Mouse (Mus musculus): ENCODE data around the gene Rasef. TPM values are rescaled to one million over a fixed set of nuclear protein-coding genes. Genes with fewer than 3 reads are reported as not detected.

Rasef gene
- 0.40 and 0.63 TPM in 2 replicates for polyA plus RNA-seq (2014; fragmentation: Nextera tagmentation; extraction: Ambion mirVana)

DNA sequence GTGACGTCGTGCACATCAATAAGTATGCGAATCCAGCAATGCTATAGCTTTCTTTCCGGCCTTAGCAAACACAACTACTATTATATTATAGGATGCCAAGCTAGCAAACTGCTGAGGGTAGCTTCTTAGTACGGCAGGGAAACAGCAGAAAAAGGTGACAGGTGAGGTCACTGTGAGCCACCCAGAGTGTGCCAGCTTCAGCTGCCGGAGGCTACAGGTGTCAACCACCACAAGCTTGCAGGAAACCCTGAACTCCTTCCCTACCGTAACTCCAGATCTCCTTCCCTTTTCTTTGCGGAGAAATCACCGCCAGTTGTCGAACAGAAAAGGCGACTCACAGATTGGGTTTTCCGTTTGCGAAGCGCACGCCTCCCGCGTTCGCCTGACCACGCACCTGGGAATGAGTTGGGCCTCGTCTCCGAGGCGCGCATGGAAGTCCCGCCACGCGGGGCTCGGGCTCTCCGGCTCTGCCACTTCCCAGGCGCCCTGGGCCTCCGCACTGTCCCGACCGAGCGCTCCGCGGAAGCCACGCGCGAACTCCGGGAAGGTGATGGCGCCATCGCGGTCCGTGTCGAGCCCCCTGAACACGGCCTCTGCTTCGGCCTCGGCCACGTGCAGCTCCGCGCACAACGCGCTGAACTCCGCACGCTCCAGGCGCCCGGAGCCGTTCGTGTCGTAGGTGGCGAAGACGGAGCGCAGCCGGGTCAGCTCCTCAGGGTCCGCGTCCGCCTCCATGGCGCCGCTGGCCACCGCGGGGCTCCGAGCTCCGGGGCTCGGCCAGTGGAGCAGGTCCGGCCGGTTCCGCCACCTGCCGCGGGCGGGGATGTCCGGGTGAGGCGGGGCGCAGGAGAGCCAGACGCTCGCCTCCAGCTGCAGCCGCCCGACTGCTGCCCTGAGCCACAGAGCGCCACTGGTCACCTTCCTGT lies at the start of gene Rasef:
TSS of gene Rasef (minus strand) at position 735 of the 926 bp plus-strand sequence.
- Histone ChIP-seq H3K9ac (ENCODE audit: low read depth, low read length) (no peak within 1 kb of the TSS), H3K36me3 (ENCODE audit: control insufficient read depth, insufficient read depth, low read length) (no peaks in the 10 kb centered on the region), H3K4me2 (peak within 1 kb of the TSS; percentile 71), H3K27me3 (replicated peaks; ENCODE audit: control insufficient read depth, insufficient read depth, low read length) (peaks cover 12% of the 10 kb centered on the region), H3K9me3 (ENCODE audit: control insufficient read depth, low read length) (no peaks in the 10 kb centered on the region), H3K4me3 (ENCODE audit: low read depth, low read length) (peak within 1 kb of the TSS; percentile 37), H3K4me1 (replicated peaks; ENCODE audit: control insufficient read depth, insufficient read depth, low read length) (no peaks in the 10 kb centered on the region), H3K27ac (ENCODE audit: low read depth, low read length) (no peak within 1 kb of the TSS)
- 5% methylated on average over 86 of the region's 87 CpGs for WGBS
- DNase-seq (ENCODE audit: low spot score) (peak; percentile 34), ATAC-seq (replicated peaks; ENCODE audit: low FRiP score) (peak; percentile 57)

DNA sequence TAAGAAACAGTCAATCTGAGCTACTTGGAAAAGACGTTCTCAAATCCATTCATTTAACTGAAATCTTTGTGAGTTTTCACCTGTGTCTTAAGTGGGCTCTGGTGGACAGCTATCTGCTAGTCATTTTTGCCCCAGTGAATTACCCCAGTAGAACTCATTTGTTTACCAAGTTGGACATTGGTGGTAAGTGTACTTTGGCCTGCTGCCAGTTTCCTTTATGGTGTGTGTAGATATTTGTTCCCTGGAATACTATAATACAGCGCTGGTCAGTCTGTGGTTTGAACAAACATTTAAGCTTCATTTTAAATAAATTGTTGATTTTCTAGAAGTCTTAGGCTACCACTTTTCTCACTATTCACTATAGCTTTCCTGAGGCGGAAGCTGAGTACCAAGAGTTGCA lies 35.8 kb upstream of the Rasef start:
- H3K9me3 ChIP-seq (ENCODE audit: control insufficient read depth, low read length) = no peaks in the 10 kb centered on the region
- ATAC-seq (replicated peaks; ENCODE audit: low FRiP score) (no peak), DNase-seq (ENCODE audit: low spot score) (no peak)
- H3K27ac ChIP-seq (ENCODE audit: low read depth, low read length) = no peak overlapping the region
- no peaks in the 10 kb centered on the region for H3K4me1 ChIP-seq (replicated peaks; ENCODE audit: control insufficient read depth, insufficient read depth, low read length)
- H3K27me3 ChIP-seq (replicated peaks; ENCODE audit: control insufficient read depth, insufficient read depth, low read length) = no peaks in the 10 kb centered on the region
- whole genome bisulfite sequencing = 88% methylated on average over 3 of the region's 3 CpGs
- no peaks in the 10 kb centered on the region for H3K36me3 ChIP-seq (ENCODE audit: control insufficient read depth, insufficient read depth, low read length)
- no peak overlapping the region for H3K4me2 ChIP-seq
- H3K4me3 ChIP-seq (ENCODE audit: low read depth, low read length) = no peak overlapping the region
- H3K9ac ChIP-seq (ENCODE audit: low read depth, low read length) = no peak overlapping the region

DNA sequence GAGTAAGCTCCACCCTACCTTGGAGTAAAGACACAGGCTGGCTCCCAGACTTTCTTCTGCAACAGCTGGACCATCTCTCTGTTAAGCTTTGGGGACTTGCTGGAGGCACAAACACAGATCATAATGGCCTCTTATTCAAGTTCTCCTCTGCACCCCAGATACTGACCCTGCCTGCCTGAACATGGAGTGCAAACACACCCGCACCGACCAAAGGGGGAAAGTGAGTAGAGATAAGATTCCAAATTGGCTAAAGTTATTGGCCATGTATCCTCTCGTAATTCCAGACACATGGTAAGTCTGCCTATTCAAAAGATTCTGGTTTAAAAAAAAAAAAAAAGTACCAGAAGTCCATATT lies 369 bp upstream of the Rasef start:
- H3K27me3 ChIP-seq (replicated peaks; ENCODE audit: control insufficient read depth, insufficient read depth, low read length) = peaks cover 12% of the 10 kb centered on the region
- peak overlapping the region; percentile 71 for H3K4me2 ChIP-seq
- H3K36me3 ChIP-seq (ENCODE audit: control insufficient read depth, insufficient read depth, low read length) = no peaks in the 10 kb centered on the region
- DNase-seq (ENCODE audit: low spot score) (peak; percentile 33), ATAC-seq (replicated peaks; ENCODE audit: low FRiP score) (0 out of 2 replicates have a peak, but pooled peaks have one; percentile 12)
- WGBS = 23% methylated on average over 3 of the region's 3 CpGs
- H3K9ac ChIP-seq (ENCODE audit: low read depth, low read length) = no peak overlapping the region
- no peak overlapping the region for H3K27ac ChIP-seq (ENCODE audit: low read depth, low read length)
- H3K4me1 ChIP-seq (replicated peaks; ENCODE audit: control insufficient read depth, insufficient read depth, low read length) = no peaks in the 10 kb centered on the region
- H3K4me3 ChIP-seq (ENCODE audit: low read depth, low read length) = peak overlapping the region; percentile 37
- H3K9me3 ChIP-seq (ENCODE audit: control insufficient read depth, low read length) = no peaks in the 10 kb centered on the region

DNA sequence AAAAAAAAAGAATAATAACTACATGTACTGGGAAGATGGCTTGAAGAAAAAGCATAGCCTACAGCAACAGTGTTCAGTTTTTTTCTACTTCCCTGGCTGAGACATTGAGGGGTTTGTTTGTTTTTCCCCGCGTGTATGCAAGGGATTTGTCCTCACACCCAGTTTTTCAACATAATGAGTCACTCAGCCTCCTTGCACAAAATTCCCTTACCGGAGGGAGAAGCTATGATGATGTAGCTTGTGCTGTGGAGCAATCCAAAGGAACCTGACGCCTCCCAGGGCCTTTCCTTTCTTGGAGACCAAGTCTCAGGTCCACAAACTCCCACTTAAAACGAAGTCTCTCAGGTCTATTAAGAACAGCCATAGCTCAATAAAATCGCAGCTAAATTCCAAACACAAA lies 1.3 kb downstream of the Rasef start:
- Histone ChIP-seq H3K9me3 (ENCODE audit: control insufficient read depth, low read length) (no peaks in the 10 kb centered on the region), H3K27me3 (replicated peaks; ENCODE audit: control insufficient read depth, insufficient read depth, low read length) (peaks cover 12% of the 10 kb centered on the region), H3K9ac (ENCODE audit: low read depth, low read length) (no peak overlapping the region), H3K4me2 (no peak overlapping the region), H3K4me1 (replicated peaks; ENCODE audit: control insufficient read depth, insufficient read depth, low read length) (no peaks in the 10 kb centered on the region), H3K36me3 (ENCODE audit: control insufficient read depth, insufficient read depth, low read length) (no peaks in the 10 kb centered on the region), H3K4me3 (ENCODE audit: low read depth, low read length) (no peak overlapping the region), H3K27ac (ENCODE audit: low read depth, low read length) (no peak overlapping the region)
- DNase-seq (ENCODE audit: low spot score) (no peak), ATAC-seq (replicated peaks; ENCODE audit: low FRiP score) (no peak)
- WGBS = 41% methylated on average over 6 of the region's 6 CpGs

DNA sequence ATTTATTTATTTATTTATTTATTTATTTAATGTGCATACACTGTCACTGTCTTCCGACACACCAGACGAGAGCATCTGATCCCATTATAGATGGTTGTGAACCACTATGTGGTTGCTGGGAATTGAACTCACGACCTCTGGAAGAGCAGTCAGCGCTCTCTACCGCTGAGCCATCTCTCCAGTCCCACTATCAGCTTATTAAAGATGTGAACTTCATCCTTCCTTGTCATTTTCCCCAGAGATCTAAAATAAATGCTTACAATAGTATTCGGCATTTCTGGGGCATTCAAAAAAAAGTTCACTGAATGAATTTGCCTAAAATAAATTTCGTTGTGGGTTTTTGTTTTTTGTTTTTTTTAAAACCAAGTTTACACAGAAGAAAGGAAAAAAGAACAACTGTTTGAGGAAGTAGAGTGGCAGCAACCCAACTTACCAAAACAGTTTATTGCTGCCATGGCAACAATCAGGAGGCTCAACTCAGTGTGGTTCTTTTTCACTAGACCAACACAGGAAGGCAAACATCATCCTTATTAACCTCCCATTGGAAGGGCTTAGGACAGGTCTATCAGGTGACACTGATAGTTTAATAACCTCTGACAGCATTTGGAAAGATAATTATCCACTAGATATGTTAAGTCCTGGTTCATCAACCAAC lies 2.6 kb downstream of the Rasef start:
- H3K4me2 ChIP-seq = no peak overlapping the region
- H3K4me1 ChIP-seq (replicated peaks; ENCODE audit: control insufficient read depth, insufficient read depth, low read length) = no peaks in the 10 kb centered on the region
- 78% methylated on average over 7 of the region's 7 CpGs for whole genome bisulfite sequencing
- H3K36me3 ChIP-seq (ENCODE audit: control insufficient read depth, insufficient read depth, low read length) = no peaks in the 10 kb centered on the region
- DNase-seq (ENCODE audit: low spot score) (no peak), ATAC-seq (replicated peaks; ENCODE audit: low FRiP score) (no peak)
- H3K4me3 ChIP-seq (ENCODE audit: low read depth, low read length) = no peak overlapping the region
- H3K27me3 ChIP-seq (replicated peaks; ENCODE audit: control insufficient read depth, insufficient read depth, low read length) = peaks cover 12% of the 10 kb centered on the region
- no peak overlapping the region for H3K27ac ChIP-seq (ENCODE audit: low read depth, low read length)
- no peaks in the 10 kb centered on the region for H3K9me3 ChIP-seq (ENCODE audit: control insufficient read depth, low read length)
- no peak overlapping the region for H3K9ac ChIP-seq (ENCODE audit: low read depth, low read length)

DNA sequence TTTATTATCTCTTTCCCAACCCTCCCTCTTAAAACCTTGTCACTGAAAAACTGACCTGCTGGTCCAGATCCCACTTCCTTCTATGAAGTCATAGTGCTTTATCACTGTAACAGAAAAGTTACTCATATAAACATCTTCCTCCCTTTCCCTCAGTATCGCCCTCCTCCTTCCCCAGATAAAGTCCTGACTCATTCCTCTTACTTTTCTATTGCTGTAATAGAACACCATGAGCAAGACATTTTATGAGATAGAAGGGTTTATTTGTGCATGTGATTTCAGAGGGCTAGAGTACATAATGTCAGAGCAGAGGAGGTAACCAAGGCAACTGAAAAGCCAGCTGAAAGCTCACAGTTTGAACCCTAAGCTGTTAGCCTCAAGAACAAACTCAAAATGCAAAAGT lies 6.6 kb downstream of the Rasef start:
- Histone ChIP-seq H3K4me2 (no peak overlapping the region), H3K9ac (ENCODE audit: low read depth, low read length) (no peak overlapping the region), H3K36me3 (ENCODE audit: control insufficient read depth, insufficient read depth, low read length) (no peaks in the 10 kb centered on the region), H3K4me3 (ENCODE audit: low read depth, low read length) (no peak overlapping the region), H3K9me3 (ENCODE audit: control insufficient read depth, low read length) (no peaks in the 10 kb centered on the region), H3K27ac (ENCODE audit: low read depth, low read length) (no peak overlapping the region), H3K27me3 (replicated peaks; ENCODE audit: control insufficient read depth, insufficient read depth, low read length) (no peaks in the 10 kb centered on the region), H3K4me1 (replicated peaks; ENCODE audit: control insufficient read depth, insufficient read depth, low read length) (no peaks in the 10 kb centered on the region)
- no peak for ATAC-seq (replicated peaks; ENCODE audit: low FRiP score)
- WGBS = 54% methylated on average over 1 of the region's 1 CpGs
- no peak for DNase-seq (ENCODE audit: low spot score)

DNA sequence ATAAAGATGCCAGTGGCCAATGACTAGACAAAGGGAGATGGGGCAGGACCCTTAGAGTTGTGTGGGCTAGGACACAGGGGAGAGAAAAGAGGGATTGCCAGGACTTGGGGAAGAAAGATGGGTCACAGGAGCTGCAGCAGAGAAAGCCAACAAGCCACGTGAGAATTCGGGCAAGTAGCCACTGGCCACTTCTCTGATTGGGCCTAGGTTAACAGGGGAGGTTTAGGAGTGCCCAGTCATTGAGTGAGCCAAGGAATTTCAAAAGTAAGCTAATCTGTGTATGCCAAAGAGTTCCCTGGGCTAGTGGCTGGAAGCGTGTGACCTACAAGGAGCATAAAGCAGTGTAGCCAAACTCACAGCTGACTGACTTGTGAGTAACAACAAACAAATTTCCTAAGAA lies 9.7 kb downstream of the Rasef start:
- H3K36me3 ChIP-seq (ENCODE audit: control insufficient read depth, insufficient read depth, low read length) = no peaks in the 10 kb centered on the region
- no peaks in the 10 kb centered on the region for H3K9me3 ChIP-seq (ENCODE audit: control insufficient read depth, low read length)
- WGBS = 84% methylated on average over 3 of the region's 3 CpGs
- H3K27me3 ChIP-seq (replicated peaks; ENCODE audit: control insufficient read depth, insufficient read depth, low read length) = no peaks in the 10 kb centered on the region
- H3K27ac ChIP-seq (ENCODE audit: low read depth, low read length) = no peak overlapping the region
- H3K4me2 ChIP-seq = no peak overlapping the region
- no peak overlapping the region for H3K9ac ChIP-seq (ENCODE audit: low read depth, low read length)
- no peak overlapping the region for H3K4me3 ChIP-seq (ENCODE audit: low read depth, low read length)
- ATAC-seq (replicated peaks; ENCODE audit: low FRiP score) (no peak), DNase-seq (ENCODE audit: low spot score) (no peak)
- H3K4me1 ChIP-seq (replicated peaks; ENCODE audit: control insufficient read depth, insufficient read depth, low read length) = no peaks in the 10 kb centered on the region

DNA sequence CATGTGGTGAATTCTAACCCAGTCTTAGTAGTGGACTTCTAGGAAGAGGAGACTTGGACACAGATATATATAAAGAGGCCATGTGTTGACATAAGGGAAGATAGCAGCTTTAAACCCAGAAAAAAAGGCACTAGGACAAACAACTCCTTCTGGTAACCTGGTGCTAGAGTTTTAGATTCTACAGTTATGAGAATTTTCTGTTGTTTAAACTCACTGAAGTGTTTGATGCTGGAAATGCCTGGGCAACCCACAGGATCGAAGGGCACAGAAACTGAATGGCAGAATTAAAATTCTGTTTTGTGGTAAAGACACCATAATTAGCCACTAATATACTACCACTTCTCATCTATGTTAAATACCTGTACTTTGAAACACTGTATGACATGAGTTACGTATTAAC lies 15.5 kb downstream of the Rasef start:
- Histone ChIP-seq H3K36me3 (ENCODE audit: control insufficient read depth, insufficient read depth, low read length) (no peaks in the 10 kb centered on the region), H3K9me3 (ENCODE audit: control insufficient read depth, low read length) (no peaks in the 10 kb centered on the region), H3K4me1 (replicated peaks; ENCODE audit: control insufficient read depth, insufficient read depth, low read length) (no peaks in the 10 kb centered on the region), H3K27ac (ENCODE audit: low read depth, low read length) (no peak overlapping the region), H3K4me2 (no peak overlapping the region), H3K27me3 (replicated peaks; ENCODE audit: control insufficient read depth, insufficient read depth, low read length) (no peaks in the 10 kb centered on the region), H3K9ac (ENCODE audit: low read depth, low read length) (no peak overlapping the region), H3K4me3 (ENCODE audit: low read depth, low read length) (no peak overlapping the region)
- ATAC-seq (replicated peaks; ENCODE audit: low FRiP score) (no peak), DNase-seq (ENCODE audit: low spot score) (no peak)
- 81% methylated on average over 2 of the region's 2 CpGs for WGBS

All from liver, embryonic 11.5 days (tissue).